Mouse (Mus musculus) heart, adult 2 months (tissue): ENCODE measurements around the gene Arhgef11. TPM values are rescaled to one million over a fixed set of nuclear protein-coding genes. Genes with fewer than 3 reads are reported as not detected.

ENCODE experiments used
- DNase-seq, 2 experiments: peaks; one replicate each; pipeline ENCODE4 v3.0.0; 2021
- H3K27ac ChIP-seq: fragments of 200-600 bp; 2 replicates; pipeline ENCODE4 v1.8.1; 2022
- H3K27me3 ChIP-seq: fragments of 200-500 bp; 2 replicates; pipeline ENCODE4 v1.6.1; 2012; ENCODE audit warnings: mild to moderate bottlenecking, low read length, inconsistent platforms, mixed read lengths; ENCODE audit not compliant: control insufficient read depth, insufficient read depth
- H3K36me3 ChIP-seq: fragments of 200-500 bp; 2 replicates; pipeline ENCODE4 v1.6.1; 2012; ENCODE audit warnings: low read length, inconsistent platforms; ENCODE audit not compliant: control insufficient read depth, insufficient read depth
- H3K4me1 ChIP-seq: fragments of 200-500 bp; 2 replicates; pipeline ENCODE4 v1.6.1; 2011; ENCODE audit warnings: low read length; ENCODE audit not compliant: control insufficient read depth, insufficient read depth
- H3K4me3 ChIP-seq: fragments of 200-600 bp; 2 replicates; pipeline ENCODE4 v1.8.1; 2022
- H3K79me2 ChIP-seq: fragments of 200-500 bp; replicated peaks from 2 replicates; pipeline ENCODE4 v1.6.1; 2012; ENCODE audit warnings: mild to moderate bottlenecking, inconsistent platforms, low read length, moderate library complexity, mixed read lengths; ENCODE audit not compliant: control insufficient read depth, insufficient read depth
- H3K9ac ChIP-seq: fragments of 200-500 bp; 2 replicates; pipeline ENCODE4 v1.6.1; 2012; ENCODE audit warnings: low read depth, mild to moderate bottlenecking, control low read depth, inconsistent platforms, low read length, mixed read lengths
- CTCF ChIP-seq: fragments of 200-600 bp; IDR thresholded peaks from 2 replicates; pipeline ENCODE4 v1.8.1; 2022; ENCODE audit warnings: antibody characterized with exemption, mild to moderate bottlenecking, moderate library complexity
- EP300 ChIP-seq: fragments of 200-500 bp; IDR thresholded peaks from 2 replicates; pipeline ENCODE4 v1.6.1; 2011; ENCODE audit warnings: low read depth, low read length, control low read depth; ENCODE audit not compliant: insufficient read depth
- POLR2A ChIP-seq: fragments of 200-500 bp; IDR thresholded peaks from 2 replicates; pipeline ENCODE4 v1.6.1; 2011; ENCODE audit warnings: mild to moderate bottlenecking, low read depth, low read length, control low read depth; ENCODE audit not compliant: insufficient read depth
- WGBS: fragments of 180-500 bp; shearing (Covaris S2); methylation state at CpG from one replicate; pipeline ENCODE4 v1.1.7; 2018; 5-methylcytosine and 5-hydroxymethylcytosine counted together
- intact Hi-C: fragments of 180-260 bp; cut with DNase I; formaldehyde crosslinking; loops from one replicate; pipeline ENCODE4 v1.15.1; 2025
- polyA plus RNA-seq: library from polyadenylated mRNA; depleted of rRNA; stranded (reverse); fragments of >200 nt; gene quantifications from 2 replicates; pipeline ENCODE4 v1.2.3, GENCODE M21; 2012
- total RNA-seq, 2 experiments: library from RNA; stranded (reverse); gene quantifications; 2 replicates each; pipeline ENCODE4 v1.2.3; 2021

The Arhgef11 gene
- total and polyA plus RNA-seq, 3 experiments = 16.0 to 20.4 (median 19.5) TPM

DNA sequence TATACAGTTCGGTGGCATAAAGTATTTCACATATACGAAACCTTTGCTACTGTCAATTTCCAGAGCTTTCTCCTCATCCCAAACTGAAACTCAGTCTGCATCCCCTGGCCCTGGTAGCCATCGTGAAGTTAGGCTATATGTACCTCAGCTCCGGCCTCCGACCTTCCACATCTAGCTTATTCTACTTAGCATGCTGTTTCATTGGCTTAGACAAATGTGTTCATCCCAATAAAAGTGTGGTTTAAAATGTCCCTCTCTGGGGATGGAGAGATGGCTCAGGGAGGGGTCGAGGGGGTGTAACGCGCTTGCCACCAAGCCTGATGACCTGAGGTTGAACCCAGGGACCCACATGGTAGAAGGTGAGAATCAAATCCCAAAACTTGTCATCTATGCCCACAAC lies 152.1 kb downstream of the Arhgef11 start:
- DNase-seq = no peak
- H3K9ac ChIP-seq = no peak overlapping the region
- no peaks in the 10 kb centered on the region for H3K79me2 ChIP-seq
- intact Hi-C loops = loop anchor here (1.0 to 10.0 kb wide), 3 partner anchors 13 to 205 kb away; partner anchors contain the start of genes Lrrc71 and Nes
- no peaks in the 10 kb centered on the region for H3K36me3 ChIP-seq
- peak overlapping the region; percentile 93 for H3K27ac ChIP-seq
- WGBS = 77% methylated on average over 8 of the region's 8 CpGs
- peaks cover 11% of the 10 kb centered on the region for H3K4me1 ChIP-seq
- H3K27me3 ChIP-seq = no peaks in the 10 kb centered on the region
- no peak for TF ChIP-seq CTCF
- peak overlapping the region; percentile 63 for H3K4me3 ChIP-seq

DNA sequence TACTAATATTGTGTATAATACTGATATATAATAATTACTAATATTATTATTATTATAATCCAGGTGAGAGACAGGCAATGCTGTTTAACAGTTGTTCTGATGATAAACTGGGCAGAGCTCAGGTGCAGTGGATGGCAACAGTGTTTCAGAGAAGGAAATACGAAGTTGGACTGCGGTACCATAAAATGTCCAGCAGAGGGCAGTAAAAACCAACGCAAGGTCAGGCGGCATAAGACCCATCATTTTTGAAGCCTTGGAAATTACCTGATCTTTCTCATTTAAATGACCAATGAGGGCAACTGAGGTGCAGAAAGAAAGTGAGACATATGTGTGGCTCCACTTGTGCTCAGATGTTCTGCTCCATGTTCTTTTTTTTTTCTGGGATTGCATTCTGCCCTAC lies 152.9 kb downstream of the Arhgef11 start:
- Histone ChIP-seq H3K36me3 (no peaks in the 10 kb centered on the region), H3K27ac (no peak overlapping the region), H3K9ac (no peak overlapping the region), H3K4me3 (no peak overlapping the region), H3K27me3 (no peaks in the 10 kb centered on the region), H3K79me2 (no peaks in the 10 kb centered on the region), H3K4me1 (peaks cover 7% of the 10 kb centered on the region)
- no peak for DNase-seq
- under 1% methylated on average over 4 of the region's 4 CpGs for WGBS
- TF ChIP-seq CTCF = peak; percentile 95
- TF ChIP-seq EP300 = no peak
- intact Hi-C loops = loop anchor here (1.0 to 2.0 kb wide), 2 partner anchors 46 to 69 kb away; no protein-coding TSS in a partner anchor

DNA sequence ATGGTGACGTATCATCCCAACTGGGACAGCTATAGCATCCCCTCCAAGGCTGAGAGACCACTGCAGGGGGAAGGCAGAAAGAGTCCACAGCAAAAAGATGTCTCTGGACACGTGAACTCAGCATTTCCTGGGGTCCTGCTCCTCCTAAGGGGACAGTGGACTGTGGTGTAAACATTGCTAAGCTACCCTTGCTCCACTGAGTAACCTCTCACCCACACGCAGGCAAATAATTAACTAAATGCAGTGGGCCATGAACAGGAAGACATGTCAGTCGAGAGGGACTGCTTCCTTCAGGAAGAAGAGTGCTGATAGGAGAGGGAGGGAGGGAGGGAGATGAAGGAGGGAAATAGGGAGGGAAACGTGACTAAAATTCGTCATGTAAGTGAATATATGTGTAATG lies 153.7 kb downstream of the Arhgef11 start:
- no peak overlapping the region for H3K9ac ChIP-seq
- H3K27ac ChIP-seq = no peak overlapping the region
- intact Hi-C loops = loop anchor here (2.0 kb wide), 1 partner anchor 68 kb away; no protein-coding TSS in a partner anchor
- TF ChIP-seq POLR2A (no peak), EP300 (no peak), CTCF (no peak)
- H3K27me3 ChIP-seq = no peaks in the 10 kb centered on the region; the same call in 1 of the 2 replicates
- no peak overlapping the region for H3K4me3 ChIP-seq
- no peaks in the 10 kb centered on the region for H3K36me3 ChIP-seq
- WGBS = 44% methylated on average over 6 of the region's 6 CpGs
- DNase-seq = no peak
- H3K4me1 ChIP-seq = peaks cover 4% of the 10 kb centered on the region
- H3K79me2 ChIP-seq = no peaks in the 10 kb centered on the region

DNA sequence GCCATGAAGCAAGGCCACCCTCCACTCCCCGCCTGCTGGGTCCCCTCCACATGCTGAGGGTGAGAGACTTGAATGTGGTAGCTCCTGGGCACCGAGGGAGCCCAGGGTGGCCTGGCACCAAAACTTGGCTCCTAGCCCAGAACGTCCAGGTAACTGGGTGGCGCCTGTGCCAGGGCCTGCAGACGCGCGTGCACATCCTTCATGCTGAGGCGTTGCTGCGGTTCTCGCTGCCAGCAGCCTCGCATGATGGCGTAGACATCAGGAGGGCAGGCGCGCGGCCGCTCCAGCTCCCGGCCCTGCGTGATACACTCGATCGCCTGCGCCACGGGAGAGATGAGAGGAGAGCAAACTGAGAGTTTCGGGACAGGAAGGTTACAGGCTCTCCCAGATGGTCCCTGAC lies 160.9 kb downstream of the Arhgef11 start:
- H3K79me2 ChIP-seq = no peaks in the 10 kb centered on the region
- no peaks in the 10 kb centered on the region; the same call in 1 of the 2 replicates for H3K27me3 ChIP-seq
- H3K9ac ChIP-seq = no peak overlapping the region
- 51% methylated on average over 23 of the region's 23 CpGs for WGBS
- no peaks in the 10 kb centered on the region for H3K36me3 ChIP-seq
- H3K4me3 ChIP-seq = no peak overlapping the region
- no peak for TF ChIP-seq POLR2A
- no peak for TF ChIP-seq CTCF
- TF ChIP-seq EP300 = no peak
- H3K27ac ChIP-seq = no peak overlapping the region
- intact Hi-C loops = no loop called here
- H3K4me1 ChIP-seq = no peaks in the 10 kb centered on the region
- DNase-seq = no peak

DNA sequence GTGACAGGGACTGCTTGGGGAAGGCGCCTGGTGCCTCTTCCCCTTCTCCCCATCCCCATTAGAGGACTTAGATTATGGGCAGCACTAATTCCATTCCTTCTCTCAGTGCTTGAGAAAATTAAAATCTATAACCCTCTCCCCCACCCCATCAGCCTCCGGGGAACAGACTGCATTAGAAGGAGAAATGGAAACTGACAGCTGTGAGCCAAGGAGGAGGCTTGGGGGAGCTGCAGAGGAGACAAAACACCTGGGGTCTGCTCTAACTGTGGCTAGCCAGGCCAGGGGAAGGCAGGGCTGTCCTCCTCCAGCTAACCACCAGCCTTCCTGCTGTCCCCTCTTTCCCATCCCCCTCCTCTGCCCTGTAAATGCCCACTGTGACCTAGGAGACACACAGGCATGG lies 161.7 kb downstream of the Arhgef11 start:
- no peak for DNase-seq
- Histone ChIP-seq H3K36me3 (no peaks in the 10 kb centered on the region), H3K9ac (no peak overlapping the region), H3K4me3 (no peak overlapping the region), H3K27me3 (no peaks in the 10 kb centered on the region; the same call in 1 of the 2 replicates), H3K4me1 (no peaks in the 10 kb centered on the region), H3K27ac (no peak overlapping the region), H3K79me2 (no peaks in the 10 kb centered on the region)
- TF ChIP-seq EP300 = no peak
- no peak for TF ChIP-seq POLR2A
- TF ChIP-seq CTCF = no peak
- WGBS = 47% methylated on average over 2 of the region's 2 CpGs
- intact Hi-C loops = no loop called here

DNA sequence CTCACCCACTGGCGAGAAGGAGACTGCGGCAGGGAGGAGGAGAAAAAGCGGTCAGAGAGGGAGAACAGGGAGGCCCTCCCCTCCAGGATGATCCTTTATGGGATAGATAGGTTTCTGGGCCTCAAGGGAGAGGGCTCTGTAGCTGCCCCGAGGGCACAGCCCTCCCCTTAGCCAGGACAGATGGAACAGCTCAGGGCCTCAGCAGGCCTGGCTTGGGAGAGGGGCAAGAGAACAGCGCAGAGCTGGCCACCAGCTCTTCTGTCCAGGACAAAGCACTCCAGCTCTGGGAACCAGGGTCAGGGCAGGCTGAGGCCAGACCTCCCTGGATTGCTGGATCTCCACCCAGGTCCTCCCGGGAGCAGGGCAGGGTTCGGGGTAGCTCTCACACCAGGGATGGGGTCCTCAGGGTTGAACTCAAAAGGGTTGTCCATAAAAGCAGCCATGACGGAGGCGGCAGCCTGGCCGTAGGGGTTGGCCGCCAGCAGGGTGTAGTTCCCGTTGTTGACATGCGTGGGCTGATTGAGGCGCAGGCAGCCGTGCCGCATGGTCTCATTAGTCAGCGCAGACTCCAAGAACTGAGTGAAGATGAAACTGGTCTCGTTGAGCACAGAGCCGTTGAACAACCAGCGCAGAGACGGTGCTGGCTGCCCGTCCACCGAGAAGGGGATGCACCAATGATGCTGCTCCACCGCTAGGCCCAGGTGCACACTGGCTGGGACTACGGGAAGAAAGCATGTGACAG lies 166.1 kb downstream of the Arhgef11 start:
- Histone ChIP-seq H3K27ac (no peak overlapping the region), H3K4me1 (no peaks in the 10 kb centered on the region), H3K4me3 (no peak overlapping the region), H3K27me3 (no peaks in the 10 kb centered on the region), H3K36me3 (no peaks in the 10 kb centered on the region), H3K79me2 (no peaks in the 10 kb centered on the region), H3K9ac (no peak overlapping the region)
- DNase-seq = peak in 1 of 2 experiments; percentile 30
- 82% methylated on average over 25 of the region's 25 CpGs for WGBS
- TF ChIP-seq CTCF = no peak
- TF ChIP-seq EP300 = no peak
- TF ChIP-seq POLR2A = no peak
- intact Hi-C loops = no loop called here
